Mouse (Mus musculus): ENCODE data around the gene Impdh1. TPM values are rescaled to one million over a fixed set of nuclear protein-coding genes. Genes with fewer than 3 reads are reported as not detected.
"Not testable (repeated sequence)": the region's sequence is repeated elsewhere in the genome, so short reads cannot be mapped to it uniquely, and the experiment has no call there.

Gene Impdh1
- polyA plus RNA-seq, 1 experiment = 16.8 TPM

GRCm38 (mm10) chr6:29170063-29170921 lies 45.9 kb downstream of the Impdh1 start:
- peak; percentile 19 for DNase-seq
- Histone ChIP-seq H3K4me1 (ENCODE audit: control insufficient read depth, insufficient read depth, low read length) (no peaks in the 10 kb centered on the region), H3K36me3 (ENCODE audit: control insufficient read depth, insufficient read depth, low read length) (no peaks in the 10 kb centered on the region), H3K4me3 (ENCODE audit: insufficient read depth, low read depth, low read length) (peak overlapping the region; percentile 56), H3K27ac (ENCODE audit: insufficient read depth, low read depth, low read length) (no peak overlapping the region), H3K27me3 (replicated peaks; ENCODE audit: control insufficient read depth, insufficient read depth, low read length) (peaks cover 4% of the 10 kb centered on the region; the same call in 1 of the 2 replicates)
- no peak for TF ChIP-seq POLR2A (IDR thresholded peaks at IDR 0.05; ENCODE audit: low read depth, low read length)
- TF ChIP-seq CTCF (conservative IDR thresholded peaks at IDR 0.05; ENCODE audit: insufficient read depth, insufficient read length, low read depth, low read length) = no peak
- WGBS = 2% methylated on average over 63 of the region's 63 CpGs

- no peak for DNase-seq
- 22% methylated on average over 12 of the region's 12 CpGs for WGBS
- Histone ChIP-seq H3K36me3 (ENCODE audit: control insufficient read depth, insufficient read depth, low read length) (no peaks in the 10 kb centered on the region), H3K27me3 (replicated peaks; ENCODE audit: control insufficient read depth, insufficient read depth, low read length) (peaks cover 4% of the 10 kb centered on the region; the same call in 1 of the 2 replicates), H3K4me1 (ENCODE audit: control insufficient read depth, insufficient read depth, low read length) (no peaks in the 10 kb centered on the region), H3K4me3 (ENCODE audit: insufficient read depth, low read depth, low read length) (no peak overlapping the region), H3K27ac (ENCODE audit: insufficient read depth, low read depth, low read length) (no peak overlapping the region)
- TF ChIP-seq POLR2A (IDR thresholded peaks at IDR 0.05; ENCODE audit: low read depth, low read length) (no peak), CTCF (conservative IDR thresholded peaks at IDR 0.05; ENCODE audit: insufficient read depth, insufficient read length, low read depth, low read length) (no peak)
Observed at GRCm38 (mm10) chr6:29169675-29170062, 46.5 kb downstream of the Impdh1 start.

GRCm38 (mm10) chr6:29168871-29169270 lies 47.3 kb downstream of the Impdh1 start:
- no peak overlapping the region for H3K4me3 ChIP-seq (ENCODE audit: insufficient read depth, low read depth, low read length)
- H3K4me1 ChIP-seq (ENCODE audit: control insufficient read depth, insufficient read depth, low read length) = 0 out of 2 replicates have a peak, but pooled peaks cover 2% of the 10 kb centered on the region
- WGBS = 56% methylated on average over 2 of the region's 2 CpGs
- TF ChIP-seq CTCF (conservative IDR thresholded peaks at IDR 0.05; ENCODE audit: insufficient read depth, insufficient read length, low read depth, low read length) (no peak), POLR2A (IDR thresholded peaks at IDR 0.05; ENCODE audit: low read depth, low read length) (no peak)
- no peak overlapping the region for H3K27ac ChIP-seq (ENCODE audit: insufficient read depth, low read depth, low read length)
- H3K27me3 ChIP-seq (replicated peaks; ENCODE audit: control insufficient read depth, insufficient read depth, low read length) = peaks cover 4% of the 10 kb centered on the region; the same call in 1 of the 2 replicates
- H3K36me3 ChIP-seq (ENCODE audit: control insufficient read depth, insufficient read depth, low read length) = no peaks in the 10 kb centered on the region
- no peak for DNase-seq

GRCm38 (mm10) chr6:29166196-29166595 lies 50.0 kb downstream of the Impdh1 start:
- WGBS = 0% methylated on average over 1 of the region's 1 CpGs

GRCm38 (mm10) chr6:29164314-29165244 lies 51.6 kb downstream of the Impdh1 start, which contains the start of gene Rbm28:
Rbm28 (minus strand) TSS chr6:29165006.
- 6% methylated on average over 42 of the region's 42 CpGs for WGBS
- no peak for TF ChIP-seq CTCF (conservative IDR thresholded peaks at IDR 0.05; ENCODE audit: insufficient read depth, insufficient read length, low read depth, low read length)
- peak; percentile 59 for TF ChIP-seq POLR2A (IDR thresholded peaks at IDR 0.05; ENCODE audit: low read depth, low read length)
- H3K27ac ChIP-seq (ENCODE audit: insufficient read depth, low read depth, low read length) = no peak within 1 kb of the TSS

More at GRCm38 (mm10) chr6:29166196-29166595, 50.0 kb downstream of the Impdh1 start:
- no peaks in the 10 kb centered on the region for H3K36me3 ChIP-seq (ENCODE audit: control insufficient read depth, insufficient read depth, low read length)
- peak; percentile 72 for DNase-seq
- H3K27ac ChIP-seq (ENCODE audit: insufficient read depth, low read depth, low read length) = no peak overlapping the region
- TF ChIP-seq CTCF (conservative IDR thresholded peaks at IDR 0.05; ENCODE audit: insufficient read depth, insufficient read length, low read depth, low read length) (peak; percentile 26; the same call in 1 of the 2 replicates), POLR2A (IDR thresholded peaks at IDR 0.05; ENCODE audit: low read depth, low read length) (no peak)
- 0 out of 2 replicates have a peak, but pooled peaks cover 3% of the 10 kb centered on the region for H3K4me1 ChIP-seq (ENCODE audit: control insufficient read depth, insufficient read depth, low read length)
- peaks cover 4% of the 10 kb centered on the region; the same call in 1 of the 2 replicates for H3K27me3 ChIP-seq (replicated peaks; ENCODE audit: control insufficient read depth, insufficient read depth, low read length)
- no peak overlapping the region for H3K4me3 ChIP-seq (ENCODE audit: insufficient read depth, low read depth, low read length)

GRCm38 (mm10) chr6:29161291-29161690 lies 54.9 kb downstream of the Impdh1 start:
- H3K4me1 ChIP-seq (ENCODE audit: control insufficient read depth, insufficient read depth, low read length); H3K36me3 ChIP-seq (ENCODE audit: control insufficient read depth, insufficient read depth, low read length); H3K4me3 ChIP-seq (ENCODE audit: insufficient read depth, low read depth, low read length); H3K27me3 ChIP-seq (replicated peaks; ENCODE audit: control insufficient read depth, insufficient read depth, low read length); DNase-seq; H3K27ac ChIP-seq (ENCODE audit: insufficient read depth, low read depth, low read length): not testable (repeated sequence)
- 96% methylated on average over 5 of the region's 5 CpGs for WGBS

More at GRCm38 (mm10) chr6:29164314-29165244, 51.6 kb downstream of the Impdh1 start, which contains the start of gene Rbm28:
- peak; percentile 95 for DNase-seq
- Histone ChIP-seq H3K36me3 (ENCODE audit: control insufficient read depth, insufficient read depth, low read length) (no peaks in the 10 kb centered on the region), H3K4me1 (ENCODE audit: control insufficient read depth, insufficient read depth, low read length) (0 out of 2 replicates have a peak, but pooled peaks cover 3% of the 10 kb centered on the region), H3K4me3 (ENCODE audit: insufficient read depth, low read depth, low read length) (peak within 1 kb of the TSS; percentile 100), H3K27me3 (replicated peaks; ENCODE audit: control insufficient read depth, insufficient read depth, low read length) (no peaks in the 10 kb centered on the region)
